ENCODE assay signal across 26 mouse cellular contexts in the genomic region with DNA sequence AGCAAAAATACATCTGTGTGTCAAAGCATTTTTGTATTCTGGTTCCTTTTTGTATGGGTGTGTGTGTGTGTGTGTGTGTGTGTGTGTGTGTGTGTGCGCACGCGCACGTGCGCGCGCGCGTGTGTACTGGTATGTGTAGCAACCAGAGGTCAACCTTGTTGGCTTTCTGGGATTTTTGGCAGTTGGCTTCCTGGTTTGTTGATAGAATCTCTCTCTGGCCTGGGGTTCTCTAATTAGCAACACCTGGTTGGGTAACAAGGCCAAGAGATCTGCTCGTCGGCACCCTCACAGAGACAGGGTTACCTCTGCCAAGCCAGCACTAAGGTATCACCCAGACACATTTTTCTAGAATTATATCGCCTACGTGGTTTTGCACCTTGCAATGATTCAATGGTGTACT. TPM values are rescaled to one million over a fixed set of nuclear protein-coding genes. Genes with fewer than 3 reads are reported as not detected.
DNase-seq lines count a peak whose midpoint lies in the region; ATAC-seq lines count a peak whose summit lies in the region.
"Had no signal": no experiment of that assay in that cellular context is flagged by ENCODE, and none has a peak within 500 bp of the region (broad histone marks: within the 10 kb centered on the region; RNA-seq: fewer than 3 reads in every experiment).

No protein-coding gene starts in this region.

- H3K4me3 ChIP-seq in liver, embryonic 15.5 days (replicated peaks): no peak overlapping the region
- H3K4me3 ChIP-seq in midbrain, embryonic 16.5 days (ENCODE audit: low read depth, low read length): no peak overlapping the region
- H3K4me3 ChIP-seq: embryonic facial prominence, embryonic 12.5 days; heart, embryonic 12.5 days; hindbrain, embryonic 12.5 days had no signal

- peak overlapping the region; percentile 70 for H3K27ac ChIP-seq in liver, embryonic 15.5 days (replicated peaks)
- H3K27ac ChIP-seq in midbrain, embryonic 16.5 days (ENCODE audit: low read length): no peak overlapping the region
- H3K27ac ChIP-seq: embryonic facial prominence, embryonic 12.5 days; hindbrain, embryonic 12.5 days had no signal

- H3K9ac ChIP-seq in liver, embryonic 15.5 days: no peak overlapping the region
- H3K9ac ChIP-seq in midbrain, embryonic 16.5 days (ENCODE audit: low read depth, low read length): no peak overlapping the region
- H3K9ac ChIP-seq: embryonic facial prominence, embryonic 12.5 days; heart, embryonic 12.5 days; hindbrain, embryonic 12.5 days had no signal

- H3K4me2 ChIP-seq in liver, embryonic 15.5 days: no peak overlapping the region
- H3K4me2 ChIP-seq in midbrain, embryonic 16.5 days (ENCODE audit: low read length): no peak overlapping the region
- H3K4me2 ChIP-seq: embryonic facial prominence, embryonic 12.5 days; heart, embryonic 12.5 days; hindbrain, embryonic 12.5 days had no signal

- H3K9me3 ChIP-seq in liver, embryonic 15.5 days (replicated peaks): no peaks in the 10 kb centered on the region
- H3K9me3 ChIP-seq in midbrain, embryonic 16.5 days (replicated peaks; ENCODE audit: control insufficient read depth, low read length, poor library complexity, severe bottlenecking): no peaks in the 10 kb centered on the region
- H3K9me3 ChIP-seq: embryonic facial prominence, embryonic 12.5 days; heart, embryonic 12.5 days; hindbrain, embryonic 12.5 days had no signal

- peaks cover 79% of the 10 kb centered on the region for H3K4me1 ChIP-seq in liver, embryonic 15.5 days (replicated peaks)
- no peaks in the 10 kb centered on the region; the same call in 1 of the 2 replicates for H3K4me1 ChIP-seq in midbrain, embryonic 16.5 days (ENCODE audit: control insufficient read depth, insufficient read depth, low read length)
- H3K4me1 ChIP-seq: hindbrain, embryonic 12.5 days had no signal

- H3K27me3 ChIP-seq in liver, embryonic 15.5 days: no peaks in the 10 kb centered on the region
- peaks cover 8% of the 10 kb centered on the region; the same call in 1 of the 2 replicates for H3K27me3 ChIP-seq in midbrain, embryonic 16.5 days (ENCODE audit: control insufficient read depth, insufficient read depth, low read depth, low read length)
- H3K27me3 ChIP-seq: CH12.LX had no signal

- intact Hi-C loops in gastrocnemius, postnatal 14 days (cut with DNase I; ENCODE audit: low total_unique reads): loop anchor here (10.0 kb wide), 1 partner anchor 145 kb away; no protein-coding TSS in a partner anchor

- WGBS in liver, embryonic 15.5 days (ENCODE audit: insufficient replicate concordance): 84% methylated on average over 13 of the region's 13 CpGs
- WGBS in midbrain, embryonic 16.5 days: 89% methylated on average over 13 of the region's 13 CpGs

- no peak for ATAC-seq in liver, embryonic 15.5 days (ENCODE audit: insufficient read depth)
- no peak for ATAC-seq in midbrain, embryonic 16.5 days
- ATAC-seq: forebrain, embryonic 16.5 days; hindbrain, embryonic 16.5 days had no signal

- H3K36me3 ChIP-seq in liver, embryonic 15.5 days (replicated peaks): no peaks in the 10 kb centered on the region
- no peaks in the 10 kb centered on the region for H3K36me3 ChIP-seq in midbrain, embryonic 16.5 days (ENCODE audit: control insufficient read depth, insufficient read depth, low read length)
- H3K36me3 ChIP-seq: embryonic facial prominence, embryonic 12.5 days; heart, embryonic 12.5 days; hindbrain, embryonic 12.5 days had no signal

- DNase-seq in kidney, postnatal 14 days: peak; percentile 29
- no peak for DNase-seq in kidney, adult 11 months
- peak; percentile 16 for DNase-seq in lung, postnatal 10 days
- DNase-seq in lung, postnatal 14 days: no peak
- DNase-seq in gastrocnemius, postnatal 14 days: no peak
- no peak for DNase-seq in gastrocnemius, adult 8-10 months (ENCODE audit: low spot score in 2 of 2)
- DNase-seq: adrenal gland, adult 8-10 months; adrenal gland, postnatal 36 days; cerebellum, adult 11 months; cerebellum, adult 9-10 months; cerebellum, postnatal 25 days; gastrocnemius, postnatal 25 days; heart, postnatal 36 days had no signal

RNA-seq across cellular contexts. Expression of gene Ifnar2, which starts 13.1 kb away (rescaled TPM):
- polyA plus RNA-seq in liver, embryonic 15.5 days (2015; fragmentation: Nextera tagmentation; extraction: Ambion mirVana): 86.9 and 90.8 TPM in 2 replicates
- 10 to 100 TPM; 14.6 to 15.2 TPM for total RNA-seq in gastrocnemius, postnatal 14 days (2021)
- 35.4 and 38.7 TPM in 2 replicates for polyA plus RNA-seq in midbrain, embryonic 16.5 days (2015; fragmentation: Nextera tagmentation; extraction: Ambion mirVana)
- 1 to 10 TPM; 2.6 to 5.1 (median 4.2) TPM for total RNA-seq in gastrocnemius, adult 8-10 months (2022)

RNA-seq across cellular contexts. Expression of gene Gm21970, which starts 32.0 kb away (rescaled TPM):
- polyA plus RNA-seq in liver, embryonic 15.5 days (2015; fragmentation: Nextera tagmentation; extraction: Ambion mirVana): 0.31 TPM in 1 of 2 replicates, not detected in the other
- not detected for total RNA-seq in gastrocnemius, postnatal 14 days (2021)
- polyA plus RNA-seq in midbrain, embryonic 16.5 days (2015; fragmentation: Nextera tagmentation; extraction: Ambion mirVana): not detected in 2 replicates
- total RNA-seq in gastrocnemius, adult 8-10 months (2022): 1 to 10 TPM in 1 of 4 experiments, not detected in 3; 1.3 TPM
- total RNA-seq: adrenal gland, postnatal 36 days; CH12.LX; gastrocnemius, postnatal 25 days; granulocyte monocyte progenitor cell, adult 5-6 weeks; heart, adult 8-10 months had no signal
- polyA plus RNA-seq: cortical plate, adult 2 months; embryonic facial prominence, embryonic 12.5 days; forebrain, embryonic 16.5 days; frontal cortex, adult 2 months; heart, embryonic 12.5 days; heart, embryonic 16.5 days; hindbrain, embryonic 12.5 days; hindbrain, embryonic 16.5 days had no signal

RNA-seq across cellular contexts. Expression of gene Il10rb, which starts 46.4 kb away (rescaled TPM):
- polyA plus RNA-seq in liver, embryonic 15.5 days (2015; fragmentation: Nextera tagmentation; extraction: Ambion mirVana): 29.9 and 34.7 TPM in 2 replicates
- total RNA-seq in gastrocnemius, postnatal 14 days (2021): 10 to 100 TPM in 1 of 2 experiments, 1 to 10 TPM in 1; 9.0 to 10.1 TPM
- 10.4 and 11.1 TPM in 2 replicates for polyA plus RNA-seq in midbrain, embryonic 16.5 days (2015; fragmentation: Nextera tagmentation; extraction: Ambion mirVana)
- total RNA-seq in gastrocnemius, adult 8-10 months (2022): 1 to 10 TPM; 4.4 to 6.4 (median 5.0) TPM

Comparison
In these comparisons a context has a peak if more than half of its experiments do, and no peak if none do; other contexts are left out.
1. DNase-seq: peak in kidney, postnatal 14 days (single experiment) and lung, postnatal 10 days (single experiment); none in kidney, adult 11 months (single experiment), lung, postnatal 14 days (single experiment), gastrocnemius, postnatal 14 days (single experiment) and gastrocnemius, adult 8-10 months (0 of 2).